Mouse (Mus musculus) spleen, postnatal 10 days (tissue): ENCODE results near the gene Gm11236.
"Not testable (repeated sequence)": the region's sequence is repeated elsewhere in the genome, so short reads cannot be mapped to it uniquely, and the experiment has no call there.

Experiments used
- DNase-seq, 2 experiments: peaks; one replicate each; pipeline ENCODE4 v3.0.0; 2021 to 2022; ENCODE audit warnings: low spot score in 2 of 2

Gene Gm11236

DNA sequence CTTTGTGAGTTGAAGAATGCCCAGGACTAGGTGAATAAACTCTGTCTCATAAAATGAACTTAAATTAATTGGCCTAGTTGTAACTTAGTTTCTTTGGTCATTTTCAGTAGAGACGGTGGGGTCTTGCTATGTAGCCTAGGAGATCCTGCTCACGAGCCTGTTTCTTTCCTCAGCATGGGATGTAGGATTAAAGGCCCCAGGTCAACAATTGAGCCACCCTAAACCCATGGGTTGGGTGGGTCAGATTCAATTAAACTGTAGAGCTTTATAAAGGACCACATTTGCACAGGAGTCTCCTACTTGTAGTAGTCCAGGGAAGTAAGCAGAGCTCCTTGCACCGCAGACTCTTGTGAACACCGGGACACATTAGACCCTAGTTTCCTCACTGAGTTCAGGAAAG lies at the start of gene Gm11236:
Gene Gm11236 (plus strand): TSS at position 301 of the 400 bp plus-strand sequence.
- not testable (repeated sequence) for DNase-seq

GRCm38 (mm10) chr4:73599248-73599647 lies 38.7 kb upstream of the Gm11236 start:
- DNase-seq: no peak

DNA sequence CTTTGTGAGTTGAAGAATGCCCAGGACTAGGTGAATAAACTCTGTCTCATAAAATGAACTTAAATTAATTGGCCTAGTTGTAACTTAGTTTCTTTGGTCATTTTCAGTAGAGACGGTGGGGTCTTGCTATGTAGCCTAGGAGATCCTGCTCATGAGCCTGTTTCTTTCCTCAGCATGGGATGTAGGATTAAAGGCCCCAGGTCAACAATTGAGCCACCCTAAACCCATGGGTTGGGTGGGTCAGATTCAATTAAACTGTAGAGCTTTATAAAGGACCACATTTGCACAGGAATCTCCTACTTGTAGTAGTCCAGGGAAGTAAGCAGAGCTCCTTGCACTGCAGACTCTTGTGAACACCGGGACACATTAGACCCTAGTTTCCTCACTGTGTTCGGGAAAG lies 30.3 kb upstream of the Gm11236 start, which contains the start of gene Gm11238:
Gene Gm11238 (plus strand): TSS at position 301 of the 400 bp plus-strand sequence.
- DNase-seq: not testable (repeated sequence)

DNA sequence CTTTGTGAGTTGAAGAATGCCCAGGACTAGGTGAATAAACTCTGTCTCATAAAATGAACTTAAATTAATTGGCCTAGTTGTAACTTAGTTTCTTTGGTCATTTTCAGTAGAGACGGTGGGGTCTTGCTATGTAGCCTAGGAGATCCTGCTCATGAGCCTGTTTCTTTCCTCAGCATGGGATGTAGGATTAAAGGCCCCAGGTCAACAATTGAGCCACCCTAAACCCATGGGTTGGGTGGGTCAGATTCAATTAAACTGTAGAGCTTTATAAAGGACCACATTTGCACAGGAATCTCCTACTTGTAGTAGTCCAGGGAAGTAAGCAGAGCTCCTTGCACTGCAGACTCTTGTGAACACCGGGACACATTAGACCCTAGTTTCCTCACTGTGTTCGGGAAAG lies 15.2 kb upstream of the Gm11236 start, which contains the start of gene Gm11237:
Gene Gm11237 (plus strand): TSS at position 301 of the 400 bp plus-strand sequence.
- not testable (repeated sequence) for DNase-seq

GRCm38 (mm10) chr4:73661864-73662263 lies 23.9 kb downstream of the Gm11236 start:
- DNase-seq: peak in 1 of 2 experiments; percentile 8

DNA sequence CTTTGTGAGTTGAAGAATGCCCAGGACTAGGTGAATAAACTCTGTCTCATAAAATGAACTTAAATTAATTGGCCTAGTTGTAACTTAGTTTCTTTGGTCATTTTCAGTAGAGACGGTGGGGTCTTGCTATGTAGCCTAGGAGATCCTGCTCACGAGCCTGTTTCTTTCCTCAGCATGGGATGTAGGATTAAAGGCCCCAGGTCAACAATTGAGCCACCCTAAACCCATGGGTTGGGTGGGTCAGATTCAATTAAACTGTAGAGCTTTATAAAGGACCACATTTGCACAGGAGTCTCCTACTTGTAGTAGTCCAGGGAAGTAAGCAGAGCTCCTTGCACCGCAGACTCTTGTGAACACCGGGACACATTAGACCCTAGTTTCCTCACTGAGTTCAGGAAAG lies 30.1 kb downstream of the Gm11236 start, which contains the start of gene Gm11239:
Gene Gm11239 (plus strand): TSS at position 301 of the 400 bp plus-strand sequence.
- DNase-seq: not testable (repeated sequence)

DNA sequence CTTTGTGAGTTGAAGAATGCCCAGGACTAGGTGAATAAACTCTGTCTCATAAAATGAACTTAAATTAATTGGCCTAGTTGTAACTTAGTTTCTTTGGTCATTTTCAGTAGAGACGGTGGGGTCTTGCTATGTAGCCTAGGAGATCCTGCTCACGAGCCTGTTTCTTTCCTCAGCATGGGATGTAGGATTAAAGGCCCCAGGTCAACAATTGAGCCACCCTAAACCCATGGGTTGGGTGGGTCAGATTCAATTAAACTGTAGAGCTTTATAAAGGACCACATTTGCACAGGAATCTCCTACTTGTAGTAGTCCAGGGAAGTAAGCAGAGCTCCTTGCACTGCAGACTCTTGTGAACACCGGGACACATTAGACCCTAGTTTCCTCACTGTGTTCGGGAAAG lies 45.3 kb downstream of the Gm11236 start, which contains the start of gene Gm428:
Gene Gm428 (plus strand): TSS at position 301 of the 400 bp plus-strand sequence.
- DNase-seq: not testable (repeated sequence)
